Mouse (Mus musculus) left cerebral cortex, adult 6 months (tissue): ENCODE data around the gene Srsf12. TPM values are rescaled to one million over a fixed set of nuclear protein-coding genes. Genes with fewer than 3 reads are reported as not detected.

ENCODE experiments used
- long read RNA-seq, 2 experiments: library from polyadenylated mRNA; unstranded; transcript quantifications; one replicate each; pipeline ENCODE4 v2.0.0; 2019 to 2020
- polyA plus RNA-seq: library from polyadenylated mRNA; unstranded; fragments of <200 nt; fragmentation: Nextera tagmentation; gene quantifications from 2 replicates; pipeline ENCODE4 v1.2.3, GENCODE M21; 2021

Srsf12 gene
- polyA plus RNA-seq = 14.6 and 23.3 TPM in 2 replicates
- long read RNA-seq, experiment 1, transcript Srsf12-202 (5 exons, 829 nt) = major isoform, 23 of 73 reads
- long read RNA-seq, experiment 1, partial matches to known transcripts = 10 of 73 reads
- long read RNA-seq, experiment 1, other reads (novel, unspliced or antisense) = 36 of 73 reads
- long read RNA-seq, experiment 2, transcript Srsf12-202 (5 exons, 829 nt) = major isoform, 5 of 16 reads
- long read RNA-seq, experiment 2, partial matches to known transcripts = 7 of 16 reads
- long read RNA-seq, experiment 2, other reads (novel, unspliced or antisense) = 4 of 16 reads

DNA sequence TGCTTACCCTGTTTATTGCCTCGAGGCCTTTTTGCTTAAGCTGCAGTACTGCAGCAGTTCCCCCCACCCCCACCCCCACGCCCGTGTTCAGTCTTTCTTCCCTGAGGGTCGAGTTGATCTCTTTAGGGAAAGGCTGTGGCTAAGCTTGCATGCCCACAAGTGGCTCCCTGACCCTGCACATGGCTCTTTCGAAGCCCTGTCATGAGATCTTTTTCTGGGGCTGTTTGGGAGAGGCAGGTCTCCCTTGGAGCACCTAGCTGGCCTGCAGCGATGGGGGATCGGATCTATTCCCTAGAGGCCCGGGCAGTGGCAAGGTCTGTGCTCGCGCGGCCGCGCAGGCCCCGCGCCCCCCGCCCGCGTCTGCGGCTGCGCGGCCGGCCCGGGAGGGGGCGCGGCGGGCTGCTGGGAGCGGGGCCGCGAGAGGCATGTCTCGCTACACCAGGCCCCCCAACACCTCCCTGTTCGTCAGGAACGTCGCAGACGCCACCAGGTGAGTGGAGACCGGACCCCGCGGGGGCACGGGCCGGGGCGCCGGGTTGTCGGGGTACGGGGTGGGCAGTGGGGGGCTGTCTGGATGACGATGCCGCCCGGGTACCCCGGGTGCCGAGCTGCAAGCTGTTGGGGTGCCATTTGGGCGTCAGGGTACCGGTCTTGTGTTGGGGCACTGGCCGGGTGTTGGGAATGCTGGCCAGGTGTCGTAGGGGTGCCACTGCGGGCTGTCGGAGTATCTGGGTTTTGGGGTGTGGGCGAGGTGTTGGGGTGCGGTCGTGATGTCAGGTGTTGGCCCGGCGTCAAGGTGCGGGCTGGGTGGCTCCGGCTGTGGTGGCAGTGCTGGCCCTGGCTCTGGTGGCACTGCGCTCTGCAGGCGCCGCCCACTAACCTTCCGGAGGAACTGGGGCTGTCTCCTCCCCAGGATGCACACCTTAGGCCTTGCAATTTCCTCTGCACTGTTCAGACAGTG is at the start of gene Srsf12:
Srsf12 (plus strand) TSS at position 111 of the 961 bp plus-strand sequence.

DNA sequence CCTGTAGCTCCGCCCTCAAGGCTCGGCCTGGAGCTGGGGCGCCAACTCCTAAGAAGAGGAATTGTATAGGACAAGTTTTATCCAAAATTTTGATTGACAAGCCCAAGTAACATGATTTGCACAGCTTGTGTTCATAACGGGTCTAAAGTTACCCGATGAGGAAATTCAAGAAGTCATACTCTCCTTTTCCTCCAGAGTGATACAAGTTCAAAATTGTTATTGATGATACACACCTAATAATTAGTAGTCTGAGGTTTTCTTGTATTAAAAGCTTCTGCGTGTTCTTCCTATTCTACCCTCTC is 19.1 kb upstream of the Srsf12 start, which contains the start of gene Pm20d2:
Pm20d2 (minus strand) TSS at position 3 of the 302 bp plus-strand sequence.

Other genes with a start within 250 kb of the Srsf12 start
- 22.9 and 31.8 TPM in 2 replicates for gene Rragd, start 226.0 kb upstream of the Srsf12 start, polyA plus RNA-seq
- gene Ube2j1, start 177.6 kb upstream of the Srsf12 start, polyA plus RNA-seq = 34.1 and 40.6 TPM in 2 replicates
- gene Gabrr2, start 146.0 kb upstream of the Srsf12 start, polyA plus RNA-seq = 0.83 and 0.87 TPM in 2 replicates
- gene Gabrr1, start 76.5 kb upstream of the Srsf12 start, polyA plus RNA-seq = 0.09 TPM in 1 of 2 replicates, not detected in the other
- gene Pm20d2, start 19.3 kb upstream of the Srsf12 start, polyA plus RNA-seq = 0.72 and 3.0 TPM in 2 replicates
- 20.5 and 124 TPM in 2 replicates for gene Pnrc1, start 81.2 kb downstream of the Srsf12 start, polyA plus RNA-seq
- 9.1 and 13.5 TPM in 2 replicates for gene Rngtt, start 101.3 kb downstream of the Srsf12 start, polyA plus RNA-seq